Mouse (Mus musculus): ENCODE results near the gene Nrd1. TPM values are rescaled to one million over a fixed set of nuclear protein-coding genes. Genes with fewer than 3 reads are reported as not detected.

Nrd1 gene
- polyA plus RNA-seq, 1 experiment = 441 TPM

DNA sequence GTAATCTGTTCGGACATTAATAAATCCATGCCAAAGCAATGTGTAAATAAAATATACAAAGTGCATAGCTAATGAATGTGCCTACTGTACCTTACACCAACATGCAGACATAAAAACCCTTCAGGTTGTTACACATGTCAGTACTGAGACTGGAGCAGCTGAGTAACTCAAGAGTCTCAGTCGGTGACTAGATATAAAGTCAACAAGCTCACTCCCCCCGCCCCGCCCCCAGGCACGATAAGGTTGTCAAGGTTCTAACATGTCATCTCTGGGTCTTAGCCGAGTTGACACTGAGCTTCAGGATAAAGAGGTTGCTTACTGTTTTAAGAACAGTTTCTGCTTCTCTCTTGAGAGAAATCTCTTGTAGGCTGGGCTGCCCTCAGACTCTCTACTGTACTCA is 89.5 kb downstream of the Nrd1 start:
- Histone ChIP-seq H3K27ac (ENCODE audit: control insufficient read depth, insufficient read depth, low read depth, low read length) (no peak overlapping the region), H3K27me3 (ENCODE audit: control insufficient read depth, insufficient read depth, low read length) (no peaks in the 10 kb centered on the region), H3K4me3 (ENCODE audit: control insufficient read depth, low read depth, low read length) (no peak overlapping the region), H3K36me3 (ENCODE audit: control insufficient read depth, insufficient read depth, low read length) (no peaks in the 10 kb centered on the region), H3K4me1 (ENCODE audit: control insufficient read depth, insufficient read depth, low read length) (no peaks in the 10 kb centered on the region)
- TF ChIP-seq POLR2A (IDR thresholded peaks at IDR 0.05; ENCODE audit: control insufficient read depth, low read depth, low read length) (no peak), CTCF (IDR thresholded peaks at IDR 0.05; ENCODE audit: control insufficient read depth, insufficient read depth, insufficient replicate concordance, low read depth, low read length) (no peak)

- no peak overlapping the region for H3K27ac ChIP-seq (ENCODE audit: control insufficient read depth, insufficient read depth, low read depth, low read length)
- TF ChIP-seq POLR2A (IDR thresholded peaks at IDR 0.05; ENCODE audit: control insufficient read depth, low read depth, low read length) = no peak
- TF ChIP-seq CTCF (IDR thresholded peaks at IDR 0.05; ENCODE audit: control insufficient read depth, insufficient read depth, insufficient replicate concordance, low read depth, low read length) = no peak
- H3K27me3 ChIP-seq (ENCODE audit: control insufficient read depth, insufficient read depth, low read length) = no peaks in the 10 kb centered on the region
- H3K36me3 ChIP-seq (ENCODE audit: control insufficient read depth, insufficient read depth, low read length) = no peaks in the 10 kb centered on the region
- no peaks in the 10 kb centered on the region for H3K4me1 ChIP-seq (ENCODE audit: control insufficient read depth, insufficient read depth, low read length)
- H3K4me3 ChIP-seq (ENCODE audit: control insufficient read depth, low read depth, low read length) = no peak overlapping the region
Measured at GRCm38 (mm10) chr4:109091241-109091777, 90.9 kb downstream of the Nrd1 start.

- Histone ChIP-seq H3K4me3 (ENCODE audit: control insufficient read depth, low read depth, low read length) (no peak overlapping the region), H3K4me1 (ENCODE audit: control insufficient read depth, insufficient read depth, low read length) (no peaks in the 10 kb centered on the region), H3K27ac (ENCODE audit: control insufficient read depth, insufficient read depth, low read depth, low read length) (no peak overlapping the region), H3K36me3 (ENCODE audit: control insufficient read depth, insufficient read depth, low read length) (no peaks in the 10 kb centered on the region), H3K27me3 (ENCODE audit: control insufficient read depth, insufficient read depth, low read length) (no peaks in the 10 kb centered on the region)
- no peak for TF ChIP-seq CTCF (IDR thresholded peaks at IDR 0.05; ENCODE audit: control insufficient read depth, insufficient read depth, insufficient replicate concordance, low read depth, low read length)
- TF ChIP-seq POLR2A (IDR thresholded peaks at IDR 0.05; ENCODE audit: control insufficient read depth, low read depth, low read length) = no peak
Measured at GRCm38 (mm10) chr4:109092344-109092743, 91.9 kb downstream of the Nrd1 start.

DNA sequence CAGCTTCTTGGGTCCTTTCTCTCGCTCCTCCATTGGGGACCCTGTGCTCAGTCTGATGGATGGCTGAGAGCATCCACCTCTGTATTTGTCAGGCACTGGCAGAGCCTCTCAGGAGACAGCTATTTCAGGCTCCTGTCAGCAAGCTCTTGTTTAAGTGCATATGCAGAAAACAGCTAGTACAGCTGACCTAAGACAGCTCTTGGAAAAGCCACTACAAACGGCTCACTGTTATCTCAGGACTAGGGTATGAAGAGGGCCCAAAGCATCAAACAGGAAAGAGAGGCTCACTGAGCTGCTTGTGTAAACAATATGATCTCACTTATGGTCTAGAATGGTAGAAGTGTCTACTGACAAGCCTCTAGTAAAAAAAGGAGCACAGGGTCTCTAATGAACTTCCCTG is 93.8 kb downstream of the Nrd1 start:
- TF ChIP-seq CTCF (IDR thresholded peaks at IDR 0.05; ENCODE audit: control insufficient read depth, insufficient read depth, insufficient replicate concordance, low read depth, low read length) (no peak), POLR2A (IDR thresholded peaks at IDR 0.05; ENCODE audit: control insufficient read depth, low read depth, low read length) (no peak)
- no peaks in the 10 kb centered on the region for H3K36me3 ChIP-seq (ENCODE audit: control insufficient read depth, insufficient read depth, low read length)
- no peaks in the 10 kb centered on the region for H3K4me1 ChIP-seq (ENCODE audit: control insufficient read depth, insufficient read depth, low read length)

DNA sequence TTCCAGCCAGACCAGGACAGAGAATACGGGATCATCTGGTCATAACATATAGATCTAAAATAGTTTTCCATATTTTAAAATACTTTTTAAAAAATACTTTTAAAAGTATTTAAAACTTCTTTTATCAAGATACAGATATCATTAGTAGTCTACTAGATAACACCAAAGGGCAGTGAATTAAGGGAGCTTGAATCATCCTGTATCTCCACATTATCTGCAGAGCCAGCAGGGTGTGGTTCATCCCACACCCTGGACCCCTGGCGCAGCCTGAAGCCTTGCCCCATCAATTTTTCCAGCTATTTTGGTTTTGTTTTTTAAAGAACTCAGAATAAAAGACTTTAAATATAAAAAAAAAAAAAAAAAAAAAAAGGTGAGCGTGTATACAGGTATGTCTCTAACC is 98.4 kb downstream of the Nrd1 start:
- no peak overlapping the region for H3K27ac ChIP-seq (ENCODE audit: control insufficient read depth, insufficient read depth, low read depth, low read length)
- no peaks in the 10 kb centered on the region for H3K27me3 ChIP-seq (ENCODE audit: control insufficient read depth, insufficient read depth, low read length)
- TF ChIP-seq POLR2A (IDR thresholded peaks at IDR 0.05; ENCODE audit: control insufficient read depth, low read depth, low read length) (no peak), CTCF (IDR thresholded peaks at IDR 0.05; ENCODE audit: control insufficient read depth, insufficient read depth, insufficient replicate concordance, low read depth, low read length) (no peak)
- no peaks in the 10 kb centered on the region; the same call in 1 of the 2 replicates for H3K36me3 ChIP-seq (ENCODE audit: control insufficient read depth, insufficient read depth, low read length)
- no peak overlapping the region for H3K4me3 ChIP-seq (ENCODE audit: control insufficient read depth, low read depth, low read length)
- H3K4me1 ChIP-seq (ENCODE audit: control insufficient read depth, insufficient read depth, low read length) = no peaks in the 10 kb centered on the region

More for the DNA sequence above, 93.8 kb downstream of the Nrd1 start:
- no peaks in the 10 kb centered on the region for H3K27me3 ChIP-seq (ENCODE audit: control insufficient read depth, insufficient read depth, low read length)
- no peak overlapping the region for H3K4me3 ChIP-seq (ENCODE audit: control insufficient read depth, low read depth, low read length)
- no peak overlapping the region for H3K27ac ChIP-seq (ENCODE audit: control insufficient read depth, insufficient read depth, low read depth, low read length)

- Histone ChIP-seq H3K27ac (ENCODE audit: control insufficient read depth, insufficient read depth, low read depth, low read length) (no peak overlapping the region), H3K27me3 (ENCODE audit: control insufficient read depth, insufficient read depth, low read length) (no peaks in the 10 kb centered on the region), H3K36me3 (ENCODE audit: control insufficient read depth, insufficient read depth, low read length) (no peaks in the 10 kb centered on the region; the same call in 1 of the 2 replicates), H3K4me3 (ENCODE audit: control insufficient read depth, low read depth, low read length) (no peak overlapping the region), H3K4me1 (ENCODE audit: control insufficient read depth, insufficient read depth, low read length) (peaks cover 2% of the 10 kb centered on the region; the same call in 1 of the 2 replicates)
- TF ChIP-seq POLR2A (IDR thresholded peaks at IDR 0.05; ENCODE audit: control insufficient read depth, low read depth, low read length) (no peak), CTCF (IDR thresholded peaks at IDR 0.05; ENCODE audit: control insufficient read depth, insufficient read depth, insufficient replicate concordance, low read depth, low read length) (no peak)
Measured at GRCm38 (mm10) chr4:109102574-109102973, 102.1 kb downstream of the Nrd1 start.

DNA sequence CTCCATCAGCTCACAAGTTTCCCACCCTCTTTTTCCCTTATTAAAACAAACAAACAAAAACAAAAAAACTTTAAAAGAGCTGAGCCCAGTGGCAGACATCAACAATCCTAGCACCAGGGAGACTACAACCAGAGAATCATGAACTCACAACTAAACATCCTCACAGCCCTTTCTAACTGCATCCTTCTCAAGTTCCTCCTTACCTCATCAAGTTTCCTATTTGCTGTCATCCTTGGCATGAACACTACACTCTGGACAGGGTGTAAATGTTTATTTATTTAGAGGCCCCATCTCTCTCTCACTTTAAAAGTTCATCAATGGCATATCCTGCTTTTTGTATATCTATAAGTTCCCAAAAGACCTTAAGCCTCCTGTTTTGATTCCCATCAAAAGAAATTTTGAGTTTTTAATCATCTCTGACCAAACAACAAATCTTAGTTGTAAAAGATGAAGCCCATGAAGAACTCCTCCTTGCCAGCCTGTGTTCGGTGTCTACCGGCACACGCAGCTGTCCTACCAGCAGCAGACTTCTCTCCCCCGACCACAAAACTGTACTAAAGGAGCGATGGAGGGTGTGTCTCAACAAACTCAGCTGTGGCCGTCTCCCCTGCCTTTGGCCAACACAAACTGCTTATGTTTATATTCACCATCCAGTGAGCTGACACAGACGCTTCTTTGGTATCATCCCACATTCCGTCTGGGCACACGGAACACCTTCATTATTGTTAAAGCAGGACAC is 102.9 kb downstream of the Nrd1 start:
- TF ChIP-seq CTCF (IDR thresholded peaks at IDR 0.05; ENCODE audit: control insufficient read depth, insufficient read depth, insufficient replicate concordance, low read depth, low read length) = no peak
- TF ChIP-seq POLR2A (IDR thresholded peaks at IDR 0.05; ENCODE audit: control insufficient read depth, low read depth, low read length) = no peak
- no peak overlapping the region for H3K4me3 ChIP-seq (ENCODE audit: control insufficient read depth, low read depth, low read length)
- peaks cover 2% of the 10 kb centered on the region; the same call in 1 of the 2 replicates for H3K4me1 ChIP-seq (ENCODE audit: control insufficient read depth, insufficient read depth, low read length)
- H3K27me3 ChIP-seq (ENCODE audit: control insufficient read depth, insufficient read depth, low read length) = no peaks in the 10 kb centered on the region
- H3K36me3 ChIP-seq (ENCODE audit: control insufficient read depth, insufficient read depth, low read length) = no peaks in the 10 kb centered on the region; the same call in 1 of the 2 replicates
- no peak overlapping the region for H3K27ac ChIP-seq (ENCODE audit: control insufficient read depth, insufficient read depth, low read depth, low read length)

All from testis, adult 2 months (tissue).